Mouse (Mus musculus) stomach, embryonic 14.5 days (tissue): Measurements from ENCODE around the gene Nid2. TPM values are rescaled to one million over a fixed set of nuclear protein-coding genes. Genes with fewer than 3 reads are reported as not detected.

Experiments used
- ATAC-seq: fragments of 200-750 bp; cut with Nextera tagmentation; 2 replicates; pipeline ENCODE4 v1.8.0; 2017; ENCODE audit warnings: low read depth, moderate TSS enrichment; ENCODE audit not compliant: insufficient number of reproducible peaks, insufficient read depth, low FRiP score
- H3K27ac ChIP-seq: fragments of 300-500 bp; sonication (generic); 2 replicates; pipeline ENCODE4 v1.5.1; 2014; ENCODE audit warnings: mild to moderate bottlenecking, low read length, moderate library complexity, mixed read lengths
- H3K27me3 ChIP-seq: fragments of 300-500 bp; sonication (generic); 2 replicates; pipeline ENCODE4 v1.6.1; 2014; ENCODE audit warnings: low read length, control low read depth, mixed read lengths; ENCODE audit not compliant: control insufficient read depth, insufficient read depth
- H3K36me3 ChIP-seq: fragments of 300-500 bp; sonication (generic); 2 replicates; pipeline ENCODE4 v1.6.1; 2014; ENCODE audit warnings: mild to moderate bottlenecking, control low read depth, low read length, moderate library complexity, mixed read lengths; ENCODE audit not compliant: control insufficient read depth, insufficient read depth
- H3K4me1 ChIP-seq: fragments of 300-500 bp; sonication (generic); 2 replicates; pipeline ENCODE4 v1.6.1; 2014; ENCODE audit warnings: low read length, control low read depth, mixed read lengths; ENCODE audit not compliant: control insufficient read depth, insufficient read depth
- H3K4me2 ChIP-seq: fragments of 300-500 bp; sonication (generic); replicated peaks from 2 replicates; pipeline ENCODE4 v1.6.1; 2014; ENCODE audit warnings: low read depth, low read length, control low read depth
- H3K4me3 ChIP-seq: fragments of 300-500 bp; sonication (generic); 2 replicates; pipeline ENCODE4 v1.5.1; 2014; ENCODE audit warnings: low read depth, low read length, control low read depth
- H3K9ac ChIP-seq: fragments of 300-500 bp; sonication (generic); replicated peaks from 2 replicates; pipeline ENCODE4 v1.6.1; 2014; ENCODE audit warnings: low read depth, mild to moderate bottlenecking, control low read depth, low read length, moderate library complexity, mixed read lengths
- H3K9me3 ChIP-seq: fragments of 300-500 bp; sonication (generic); 2 replicates; pipeline ENCODE4 v1.6.1; 2016; ENCODE audit warnings: low read depth, low read length, control low read depth; ENCODE audit not compliant: control insufficient read depth
- WGBS: fragments of 180-500 bp; shearing (Covaris S2); extraction: QIAGEN DNeasy Blood & Tissue Kit; methylation state at CpG from one replicate; pipeline ENCODE4 v1.1.7; 2014; 5-methylcytosine and 5-hydroxymethylcytosine counted together
- polyA plus RNA-seq: library from polyadenylated mRNA; unstranded; fragments of >200 nt; fragmentation: Nextera tagmentation; extraction: Ambion mirVana; gene quantifications from 2 replicates; pipeline ENCODE4 v1.2.1, GENCODE M21; 2014

The Nid2 gene
- polyA plus RNA-seq, 1 experiment from 2014 or later: 81.2 TPM

DNA sequence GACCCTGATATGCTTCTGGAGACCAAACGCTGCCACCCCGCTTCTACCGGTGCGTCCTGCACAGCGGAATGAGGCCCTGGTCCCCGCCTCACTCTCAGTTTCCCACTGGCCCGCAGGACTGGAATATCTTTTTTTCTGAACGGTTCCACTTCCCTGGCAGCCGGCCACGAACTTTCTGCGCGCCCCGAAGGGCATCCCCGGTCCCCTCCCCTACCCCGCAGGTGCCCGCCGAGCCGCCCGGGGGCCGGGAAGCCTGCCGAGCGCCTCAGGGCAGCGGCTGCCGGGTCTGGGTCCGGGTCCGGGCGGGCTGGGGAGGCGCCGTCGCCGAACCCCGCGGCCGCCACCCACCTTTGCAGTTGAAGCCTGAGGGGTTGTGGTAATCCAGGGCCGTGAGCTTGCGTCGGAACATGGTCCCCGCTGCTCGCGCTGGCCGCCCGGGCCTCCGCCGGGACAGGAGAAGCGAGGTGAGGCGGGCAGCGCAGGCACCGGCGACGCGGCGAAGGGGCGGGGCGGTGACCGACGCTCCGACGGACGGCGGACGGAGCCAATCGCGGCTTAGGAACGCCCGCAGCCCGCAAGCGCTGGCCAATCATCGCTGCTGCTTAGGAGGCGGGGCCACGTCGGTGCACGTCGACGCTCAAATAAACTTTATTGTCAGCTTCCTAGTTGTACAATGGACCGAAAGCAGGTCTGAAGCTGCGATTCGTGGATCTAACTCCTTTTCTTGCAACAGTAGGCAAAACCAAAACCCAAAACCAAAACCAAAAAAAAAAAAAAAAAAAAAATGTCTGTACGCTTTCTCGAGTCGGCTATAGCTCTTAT is 72.5 kb downstream of the Nid2 start, which contains the start of gene Rtraf:
Gene Rtraf (minus strand): TSS at position 504 of the 822 bp plus-strand sequence.
- H3K4me2 ChIP-seq: peak within 1 kb of the TSS; percentile 81
- H3K36me3 ChIP-seq: peaks cover 6% of the 10 kb centered on the region; the same call in 1 of the 2 replicates
- under 1% methylated on average over 80 of the region's 80 CpGs for WGBS
- H3K4me3 ChIP-seq: peak within 1 kb of the TSS; percentile 95
- peak within 1 kb of the TSS; percentile 75 for H3K27ac ChIP-seq
- no peaks in the 10 kb centered on the region for H3K9me3 ChIP-seq
- H3K9ac ChIP-seq: peak within 1 kb of the TSS; percentile 88
- ATAC-seq: peak; percentile 99
- H3K4me1 ChIP-seq: peaks cover 4% of the 10 kb centered on the region; the same call in 1 of the 2 replicates
- H3K27me3 ChIP-seq: no peaks in the 10 kb centered on the region

DNA sequence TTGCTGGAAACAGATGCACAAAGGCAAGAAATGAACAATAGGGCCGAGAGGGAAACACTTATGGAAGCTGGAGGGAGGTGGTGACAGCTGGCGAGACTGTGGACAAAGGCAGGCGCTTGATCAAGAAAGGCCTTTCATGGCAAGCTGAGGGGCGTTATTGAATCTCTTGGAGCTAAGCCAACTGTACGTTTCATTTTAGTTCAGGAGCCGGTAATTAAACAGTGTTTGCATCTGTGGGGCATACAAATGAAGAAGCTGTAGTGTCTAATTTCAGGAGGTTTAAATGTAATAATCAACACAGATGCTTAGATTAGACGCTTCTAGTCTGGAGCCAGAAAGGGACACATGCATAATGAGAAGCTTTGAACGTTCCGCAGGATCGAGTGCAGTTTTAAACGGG is 74.4 kb downstream of the Nid2 start:
- H3K4me1 ChIP-seq: peaks cover 4% of the 10 kb centered on the region; the same call in 1 of the 2 replicates
- no peak for ATAC-seq
- H3K4me2 ChIP-seq: no peak overlapping the region
- no peak overlapping the region for H3K4me3 ChIP-seq
- no peaks in the 10 kb centered on the region for H3K27me3 ChIP-seq
- no peak overlapping the region for H3K9ac ChIP-seq
- peaks cover 6% of the 10 kb centered on the region; the same call in 1 of the 2 replicates for H3K36me3 ChIP-seq
- H3K9me3 ChIP-seq: no peaks in the 10 kb centered on the region
- 74% methylated on average over 11 of the region's 11 CpGs for WGBS
- no peak overlapping the region for H3K27ac ChIP-seq

DNA sequence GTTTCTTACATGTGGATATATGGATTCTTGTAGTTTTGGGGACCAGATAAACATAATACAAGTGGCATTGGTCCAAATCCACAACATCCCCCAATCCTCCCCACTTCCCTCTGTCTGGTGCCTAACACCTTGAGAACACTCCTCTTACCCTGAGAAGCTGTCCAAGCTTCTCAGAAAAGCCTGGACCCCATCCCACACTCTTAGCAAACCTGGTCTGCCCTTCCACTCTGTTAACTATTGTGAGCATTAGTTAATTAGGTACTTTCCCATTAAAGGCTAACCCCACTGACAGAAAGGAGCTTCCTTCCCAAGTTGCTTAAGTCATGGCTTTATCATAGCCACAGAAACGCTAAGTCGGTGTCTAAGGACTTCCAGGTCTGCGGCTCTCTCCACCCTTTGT is 85.2 kb downstream of the Nid2 start:
- 79% methylated on average over 3 of the region's 3 CpGs for WGBS
- Histone ChIP-seq H3K9me3 (no peaks in the 10 kb centered on the region), H3K27ac (no peak overlapping the region), H3K36me3 (no peaks in the 10 kb centered on the region), H3K4me3 (no peak overlapping the region), H3K4me2 (no peak overlapping the region), H3K9ac (no peak overlapping the region), H3K4me1 (no peaks in the 10 kb centered on the region), H3K27me3 (no peaks in the 10 kb centered on the region)
- ATAC-seq: no peak

DNA sequence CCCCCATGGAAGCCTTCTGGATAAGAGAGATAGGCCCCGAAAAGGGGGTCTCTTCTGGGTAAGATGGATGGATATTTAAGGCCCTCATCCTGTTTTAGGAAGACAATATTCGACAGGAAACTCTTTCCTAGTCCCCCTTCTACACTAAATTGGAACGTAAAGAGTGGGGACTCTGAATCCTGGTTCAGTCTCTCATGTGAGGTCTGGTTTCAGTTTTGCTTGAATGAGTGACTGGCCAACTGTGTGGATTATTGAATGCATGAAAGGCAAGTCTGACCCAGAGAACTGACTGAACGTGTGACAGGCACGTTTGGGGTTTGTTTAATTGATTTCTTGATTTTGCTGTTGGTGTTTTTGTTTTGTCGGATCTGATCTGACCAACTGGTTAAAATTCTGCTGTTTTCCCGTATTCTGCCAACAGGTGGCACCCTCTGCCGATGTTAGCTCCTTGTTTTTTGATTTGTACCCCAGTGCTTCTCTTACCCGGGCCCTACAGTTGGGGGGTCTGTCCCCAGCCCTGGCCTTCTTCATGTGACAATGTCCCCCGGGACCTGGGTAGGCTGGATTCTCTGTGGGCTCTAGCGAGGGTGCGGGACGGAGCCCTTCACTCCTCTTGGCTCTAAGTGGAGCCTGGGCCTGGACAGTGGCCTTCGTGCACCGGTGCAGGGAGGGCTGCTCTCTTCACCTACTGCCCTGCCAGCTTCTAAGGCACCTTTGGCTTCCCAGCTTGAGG is 88.7 kb downstream of the Nid2 start:
- H3K27ac ChIP-seq: no peak overlapping the region
- 0 out of 2 replicates have a peak, but pooled peaks have one; percentile 42 for ATAC-seq
- no peaks in the 10 kb centered on the region for H3K9me3 ChIP-seq
- H3K9ac ChIP-seq: no peak overlapping the region
- peak overlapping the region; percentile 40 for H3K4me2 ChIP-seq
- H3K36me3 ChIP-seq: no peaks in the 10 kb centered on the region
- peak overlapping the region; percentile 10; the same call in 1 of the 2 replicates for H3K4me3 ChIP-seq
- no peaks in the 10 kb centered on the region for H3K4me1 ChIP-seq
- no peaks in the 10 kb centered on the region for H3K27me3 ChIP-seq
- 32% methylated on average over 15 of the region's 15 CpGs for whole genome bisulfite sequencing

DNA sequence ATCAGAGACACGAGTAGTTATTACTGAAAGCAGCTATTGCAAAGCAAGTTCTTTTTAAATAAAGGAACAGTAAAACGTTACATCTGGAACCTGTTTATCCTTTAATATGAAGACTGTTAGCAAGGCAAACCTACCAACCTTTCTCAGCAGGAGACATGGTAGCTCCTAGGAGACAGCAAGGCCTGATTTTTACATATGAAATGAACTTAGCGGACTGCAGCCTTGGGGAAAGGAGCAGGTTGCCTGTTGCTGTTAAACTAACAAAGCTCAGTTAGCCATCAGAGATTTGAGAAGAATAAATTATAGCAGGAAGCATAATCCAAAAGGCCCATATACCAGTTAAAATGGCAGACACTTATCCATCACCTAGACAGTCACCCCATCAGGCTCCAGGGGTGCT is 102.4 kb downstream of the Nid2 start:
- ATAC-seq: no peak
- Histone ChIP-seq H3K27me3 (no peaks in the 10 kb centered on the region), H3K9me3 (peaks cover 3% of the 10 kb centered on the region; the same call in 1 of the 2 replicates), H3K4me1 (no peaks in the 10 kb centered on the region), H3K27ac (no peak overlapping the region), H3K4me2 (no peak overlapping the region), H3K9ac (no peak overlapping the region), H3K36me3 (no peaks in the 10 kb centered on the region), H3K4me3 (no peak overlapping the region)
- WGBS: 52% methylated on average over 3 of the region's 3 CpGs

DNA sequence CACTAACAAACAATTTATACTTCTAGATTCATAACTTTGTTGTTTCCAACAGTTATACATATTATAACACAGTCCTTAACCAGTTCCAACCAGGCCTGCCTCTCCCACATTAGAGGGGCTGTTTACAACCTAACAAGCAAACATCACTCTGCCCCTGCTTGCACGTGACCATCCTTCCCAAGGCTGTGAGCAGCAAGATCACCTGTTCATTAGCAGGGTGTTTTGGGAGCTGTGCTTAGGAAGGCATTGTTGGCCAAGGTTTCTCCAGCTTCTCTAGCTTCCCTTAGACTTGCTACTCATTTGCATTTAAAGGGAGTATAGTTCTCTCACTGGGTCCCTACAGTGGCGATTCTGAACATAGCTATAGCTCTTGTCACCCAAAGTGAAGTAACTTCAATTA is 107.2 kb downstream of the Nid2 start:
- Histone ChIP-seq H3K9me3 (peaks cover 3% of the 10 kb centered on the region; the same call in 1 of the 2 replicates), H3K9ac (no peak overlapping the region), H3K27me3 (no peaks in the 10 kb centered on the region), H3K4me1 (no peaks in the 10 kb centered on the region), H3K4me3 (no peak overlapping the region), H3K4me2 (no peak overlapping the region), H3K27ac (no peak overlapping the region), H3K36me3 (no peaks in the 10 kb centered on the region)
- ATAC-seq: no peak
- 72% methylated on average over 2 of the region's 2 CpGs for WGBS

DNA sequence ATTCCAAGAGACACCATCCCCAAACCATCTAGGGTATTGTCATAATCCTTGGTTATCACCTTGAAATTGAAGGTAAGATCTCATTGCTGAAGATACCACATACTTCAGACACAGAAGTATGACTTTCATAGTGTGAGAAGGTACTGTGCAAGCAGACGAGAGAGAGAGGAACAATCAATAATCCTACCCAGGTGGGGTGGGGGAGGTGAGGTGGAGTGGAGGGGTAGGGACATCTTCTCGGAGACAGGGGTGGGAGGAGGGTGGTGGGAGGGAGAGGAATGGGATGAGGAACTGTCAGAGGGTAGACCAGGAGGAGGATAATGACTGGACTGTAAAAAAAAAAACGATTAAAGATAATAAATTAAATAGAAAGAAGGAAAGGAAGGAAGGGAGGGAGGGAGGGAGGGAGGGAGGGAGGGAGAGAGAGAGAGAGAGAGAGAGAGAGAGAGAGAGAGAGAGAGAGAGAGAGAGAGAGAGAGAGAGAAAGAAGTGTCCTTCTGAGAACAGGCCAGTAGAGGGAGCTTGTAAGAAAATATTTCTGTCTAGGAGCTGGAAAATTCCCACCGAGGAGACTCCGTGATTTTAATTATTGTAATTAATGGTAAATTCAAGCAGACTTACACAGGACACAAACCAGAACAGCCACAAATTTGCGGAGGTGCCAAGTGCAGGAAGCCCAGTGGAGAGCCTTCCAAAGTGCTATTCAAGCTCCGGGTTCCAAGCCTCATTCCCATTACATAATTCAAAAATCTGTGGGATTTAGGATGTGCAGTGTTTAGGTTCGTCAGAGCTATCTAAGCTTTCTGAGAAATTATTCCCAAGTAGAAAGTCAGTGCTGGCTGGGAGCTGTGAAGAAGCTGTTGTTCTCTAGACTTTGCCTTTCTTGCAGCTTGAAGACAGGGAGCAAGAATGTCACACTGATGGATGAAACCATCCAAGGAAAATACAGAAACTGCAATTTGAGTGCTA is 108.0 kb downstream of the Nid2 start:
- no peaks in the 10 kb centered on the region for H3K27me3 ChIP-seq

DNA sequence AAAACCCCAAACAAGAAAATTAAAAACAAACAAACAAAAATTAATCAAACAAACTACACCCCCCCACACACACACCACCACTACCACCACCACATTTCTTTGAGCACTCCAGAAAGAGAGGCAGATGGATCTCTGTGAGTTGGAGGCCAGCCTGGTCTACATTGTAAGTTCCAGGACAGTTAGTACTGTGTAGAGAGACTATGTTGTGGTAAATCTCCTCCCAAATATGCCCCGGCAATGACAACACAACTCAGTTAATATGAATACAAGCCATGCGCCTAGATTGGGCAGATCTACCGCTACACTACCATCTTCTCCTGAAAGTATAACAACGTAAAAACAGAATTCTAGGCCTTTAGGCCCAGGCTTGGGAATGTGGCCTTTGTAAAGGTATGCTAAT is 109.2 kb downstream of the Nid2 start:
- Histone ChIP-seq H3K4me2 (no peak overlapping the region), H3K4me3 (no peak overlapping the region), H3K9ac (no peak overlapping the region), H3K4me1 (no peaks in the 10 kb centered on the region), H3K27me3 (no peaks in the 10 kb centered on the region), H3K36me3 (no peaks in the 10 kb centered on the region), H3K9me3 (peaks cover 3% of the 10 kb centered on the region; the same call in 1 of the 2 replicates), H3K27ac (no peak overlapping the region)
- WGBS: 90% methylated on average over 4 of the region's 4 CpGs
- no peak for ATAC-seq

More for the DNA sequence above, 108.0 kb downstream of the Nid2 start:
- Histone ChIP-seq H3K36me3 (no peaks in the 10 kb centered on the region), H3K4me2 (no peak overlapping the region), H3K4me3 (no peak overlapping the region), H3K27ac (no peak overlapping the region), H3K4me1 (no peaks in the 10 kb centered on the region), H3K9ac (no peak overlapping the region), H3K9me3 (peaks cover 3% of the 10 kb centered on the region; the same call in 1 of the 2 replicates)
- 43% methylated on average over 8 of the region's 8 CpGs for WGBS
- ATAC-seq: no peak
